Comparison of ENCODE assay signal across 7 mouse cellular contexts in genomic region chr11:62551226-62552119, GRCm38 (mm10). TPM values are rescaled to one million over a fixed set of nuclear protein-coding genes. Genes with fewer than 3 reads are reported as not detected.
DNase-seq lines count a peak whose midpoint lies in the region; ATAC-seq and TF ChIP-seq lines count a peak whose summit lies in the region.

No protein-coding gene starts in this region.

- WGBS in intestine, embryonic 14.5 days, result under 1% methylated on average over 58 of the region's 58 CpGs
- WGBS in limb, embryonic 11.5 days, result under 1% methylated on average over 58 of the region's 58 CpGs
- under 1% methylated on average over 58 of the region's 58 CpGs for WGBS in midbrain, embryonic 13.5 days
- under 1% methylated on average over 58 of the region's 58 CpGs for WGBS in small intestine, adult 2 months

- H3K36me3 ChIP-seq in intestine, embryonic 14.5 days (ENCODE audit: control insufficient read depth, insufficient read depth, low read length), result peaks cover 22% of the 10 kb centered on the region
- peaks cover 11% of the 10 kb centered on the region; the same call in 1 of the 2 replicates for H3K36me3 ChIP-seq in limb, embryonic 11.5 days (ENCODE audit: control insufficient read depth, insufficient read depth, low read length)
- H3K36me3 ChIP-seq in midbrain, embryonic 13.5 days, result peaks cover 25% of the 10 kb centered on the region
- peaks cover 18% of the 10 kb centered on the region for H3K36me3 ChIP-seq in small intestine, adult 2 months (ENCODE audit: control insufficient read depth, insufficient read depth, low read length)

- H3K27me3 ChIP-seq in intestine, embryonic 14.5 days (replicated peaks; ENCODE audit: control insufficient read depth, insufficient read depth, low read length), result no peaks in the 10 kb centered on the region
- H3K27me3 ChIP-seq in limb, embryonic 11.5 days (ENCODE audit: control insufficient read depth, insufficient read depth, low read length), result no peaks in the 10 kb centered on the region
- no peaks in the 10 kb centered on the region for H3K27me3 ChIP-seq in midbrain, embryonic 13.5 days
- no peaks in the 10 kb centered on the region for H3K27me3 ChIP-seq in small intestine, adult 2 months (ENCODE audit: control insufficient read depth, insufficient read depth, low read length)

- 0 out of 2 replicates have a peak, but pooled peaks have one; percentile 4 for TF ChIP-seq CTCF in small intestine, adult 2 months (IDR thresholded peaks at IDR 0.05; ENCODE audit: extremely low read depth, insufficient read length, insufficient replicate concordance, low read depth, low read length)

- peak overlapping the region; percentile 47 for H3K4me2 ChIP-seq in intestine, embryonic 14.5 days (ENCODE audit: low read length)
- peak overlapping the region; percentile 77 for H3K4me2 ChIP-seq in limb, embryonic 11.5 days (ENCODE audit: low read depth, severe bottlenecking)
- peak overlapping the region; percentile 68 for H3K4me2 ChIP-seq in midbrain, embryonic 13.5 days (replicated peaks)

- intact Hi-C loops in gastrocnemius, postnatal 14 days (cut with DNase I; ENCODE audit: low total_unique reads), result no loop called here

- peak; percentile 91 to 97 for DNase-seq in adrenal gland, adult (ENCODE audit: inconsistent age in 2 of 2, low spot score in 1 of 2)
- peak; percentile 96 for DNase-seq in embryo, embryonic 10 days (ENCODE audit: low spot score)
- DNase-seq in gastrocnemius, postnatal 14 days, result peak; percentile 92
- peak; percentile 96 for DNase-seq in intestine, embryonic 14.5 days (ENCODE audit: low spot score)
- DNase-seq in limb, embryonic 11.5 days (ENCODE audit: low spot score), result peak; percentile 93

- H3K9ac ChIP-seq in intestine, embryonic 14.5 days (ENCODE audit: low read length), result peak overlapping the region; percentile 97
- H3K9ac ChIP-seq in limb, embryonic 11.5 days (ENCODE audit: low read length), result peak overlapping the region; percentile 94
- peak overlapping the region; percentile 87 for H3K9ac ChIP-seq in midbrain, embryonic 13.5 days (replicated peaks)

- H3K4me3 ChIP-seq in intestine, embryonic 14.5 days (ENCODE audit: low read depth, low read length), result peak overlapping the region; percentile 72
- peak overlapping the region; percentile 77 for H3K4me3 ChIP-seq in limb, embryonic 11.5 days (ENCODE audit: low read depth, low read length)
- H3K4me3 ChIP-seq in midbrain, embryonic 13.5 days (replicated peaks), result peak overlapping the region; percentile 69
- peak overlapping the region; percentile 73 for H3K4me3 ChIP-seq in small intestine, adult 2 months (ENCODE audit: low read depth, low read length)

- peak; percentile 89 for ATAC-seq in intestine, embryonic 14.5 days (replicated peaks; ENCODE audit: low FRiP score, low TSS enrichment, low read depth)
- ATAC-seq in limb, embryonic 11.5 days (ENCODE audit: insufficient number of reproducible peaks, low FRiP score, low TSS enrichment, low read depth), result peak; percentile 76
- peak; percentile 87 for ATAC-seq in midbrain, embryonic 13.5 days

- no peaks in the 10 kb centered on the region for H3K9me3 ChIP-seq in intestine, embryonic 14.5 days (ENCODE audit: control insufficient read depth, low read length)
- H3K9me3 ChIP-seq in limb, embryonic 11.5 days (ENCODE audit: control insufficient read depth, low read length), result no peaks in the 10 kb centered on the region
- no peaks in the 10 kb centered on the region for H3K9me3 ChIP-seq in midbrain, embryonic 13.5 days

- peaks cover 23% of the 10 kb centered on the region for H3K4me1 ChIP-seq in intestine, embryonic 14.5 days (replicated peaks; ENCODE audit: control insufficient read depth, insufficient read depth, low read length)
- peaks cover 10% of the 10 kb centered on the region for H3K4me1 ChIP-seq in limb, embryonic 11.5 days (ENCODE audit: control insufficient read depth, insufficient read depth, low read length)
- peaks cover 48% of the 10 kb centered on the region for H3K4me1 ChIP-seq in midbrain, embryonic 13.5 days (replicated peaks)
- H3K4me1 ChIP-seq in small intestine, adult 2 months (ENCODE audit: control insufficient read depth, insufficient read depth, insufficient read length, low read length), result peaks cover 6% of the 10 kb centered on the region

- H3K27ac ChIP-seq in intestine, embryonic 14.5 days (ENCODE audit: low read depth), result peak overlapping the region; percentile 98
- peak overlapping the region; percentile 81 for H3K27ac ChIP-seq in limb, embryonic 11.5 days (replicated peaks; ENCODE audit: low read depth, low read length)
- peak overlapping the region; percentile 98 for H3K27ac ChIP-seq in midbrain, embryonic 13.5 days
- H3K27ac ChIP-seq in small intestine, adult 2 months (ENCODE audit: insufficient read depth, low read depth, low read length), result peak overlapping the region; percentile 70

- peak; percentile 99 for TF ChIP-seq POLR2A in small intestine, adult 2 months (IDR thresholded peaks at IDR 0.05; ENCODE audit: low read depth, low read length)

RNA-seq across cellular contexts. Expression of gene Ubb, which starts 0.5 kb away (rescaled TPM):
- total RNA-seq in gastrocnemius, postnatal 14 days (2021), result 1,000 to 10,000 TPM; 1,001 to 1,005 TPM
- 2,820 and 3,158 TPM in 2 replicates for polyA plus RNA-seq in intestine, embryonic 14.5 days (2014; fragmentation: Nextera tagmentation; extraction: Ambion mirVana)
- polyA plus RNA-seq in limb, embryonic 11.5 days (2014; fragmentation: Nextera tagmentation; extraction: Ambion mirVana), result 3,696 and 3,837 TPM in 2 replicates
- polyA plus RNA-seq in midbrain, embryonic 13.5 days (2015; fragmentation: Nextera tagmentation; extraction: Ambion mirVana), result 4,691 and 4,901 TPM in 2 replicates
- 827 and 2,308 TPM in 2 replicates for polyA plus RNA-seq in small intestine, adult 2 months (2012; rRNA removed)

RNA-seq across cellular contexts. Expression of gene Cenpv, which starts 12.4 kb away (rescaled TPM):
- total RNA-seq in gastrocnemius, postnatal 14 days (2021), result 10 to 100 TPM; 15.4 to 20.4 TPM
- 31.1 and 44.9 TPM in 2 replicates for polyA plus RNA-seq in intestine, embryonic 14.5 days (2014; fragmentation: Nextera tagmentation; extraction: Ambion mirVana)
- polyA plus RNA-seq in limb, embryonic 11.5 days (2014; fragmentation: Nextera tagmentation; extraction: Ambion mirVana), result 47.8 and 53.8 TPM in 2 replicates
- polyA plus RNA-seq in midbrain, embryonic 13.5 days (2015; fragmentation: Nextera tagmentation; extraction: Ambion mirVana), result 52.8 and 65.6 TPM in 2 replicates
- 77.4 and 175 TPM in 2 replicates for polyA plus RNA-seq in small intestine, adult 2 months (2012; rRNA removed)

RNA-seq across cellular contexts. Expression of gene Trpv2, which starts 22.8 kb away (rescaled TPM):
- total RNA-seq in gastrocnemius, postnatal 14 days (2021), result 1 to 10 TPM; 1.7 to 2.4 TPM
- 11.6 and 12.4 TPM in 2 replicates for polyA plus RNA-seq in intestine, embryonic 14.5 days (2014; fragmentation: Nextera tagmentation; extraction: Ambion mirVana)
- 0.69 and 1.4 TPM in 2 replicates for polyA plus RNA-seq in limb, embryonic 11.5 days (2014; fragmentation: Nextera tagmentation; extraction: Ambion mirVana)
- polyA plus RNA-seq in midbrain, embryonic 13.5 days (2015; fragmentation: Nextera tagmentation; extraction: Ambion mirVana), result 20.7 TPM in 2 replicates
- polyA plus RNA-seq in small intestine, adult 2 months (2012; rRNA removed), result 4.0 and 4.7 TPM in 2 replicates

Comparison
In these comparisons a context has a peak if more than half of its experiments do, and no peak if none do; other contexts are left out.
1. Peak in every context shown above with its lines: DNase-seq, ATAC-seq, H3K4me3 ChIP-seq and H3K27ac ChIP-seq.